Mouse (Mus musculus) hindbrain, embryonic 15.5 days (tissue): ENCODE data around the gene Akap13. TPM values are rescaled to one million over a fixed set of nuclear protein-coding genes. Genes with fewer than 3 reads are reported as not detected.

Source experiments
- ATAC-seq: fragments of 200-750 bp; cut with Nextera tagmentation; 2 replicates; pipeline ENCODE4 v1.8.0; 2017; ENCODE audit warnings: low read depth, moderate number of reproducible peaks, moderate TSS enrichment; ENCODE audit not compliant: low FRiP score
- H3K27ac ChIP-seq: fragments of 300-500 bp; sonication (generic); replicated peaks from 2 replicates; pipeline ENCODE4 v1.5.1; 2015; ENCODE audit warnings: mild to moderate bottlenecking, inconsistent platforms
- H3K27me3 ChIP-seq: fragments of 300-500 bp; sonication (generic); 2 replicates; pipeline ENCODE4 v1.6.1; 2015; ENCODE audit warnings: control low read depth, inconsistent platforms
- H3K36me3 ChIP-seq: fragments of 300-500 bp; sonication (generic); 2 replicates; pipeline ENCODE4 v1.6.1; 2015; ENCODE audit warnings: control low read depth, inconsistent platforms
- H3K4me1 ChIP-seq: fragments of 300-500 bp; sonication (generic); replicated peaks from 2 replicates; pipeline ENCODE4 v1.6.1; 2015; ENCODE audit warnings: control low read depth, inconsistent platforms
- H3K4me2 ChIP-seq: fragments of 300-500 bp; sonication (generic); 2 replicates; pipeline ENCODE4 v1.6.1; 2015; ENCODE audit warnings: moderate library complexity, mild to moderate bottlenecking, inconsistent platforms
- H3K4me3 ChIP-seq: fragments of 300-500 bp; sonication (generic); 2 replicates; pipeline ENCODE4 v1.5.1; 2015; ENCODE audit warnings: mild to moderate bottlenecking, inconsistent platforms
- H3K9ac ChIP-seq: fragments of 300-500 bp; sonication (generic); 2 replicates; pipeline ENCODE4 v1.6.1; 2015; ENCODE audit warnings: inconsistent platforms
- H3K9me3 ChIP-seq: fragments of 300-500 bp; sonication (generic); 2 replicates; pipeline ENCODE4 v1.6.1; 2016; ENCODE audit warnings: control low read depth, inconsistent platforms
- WGBS: fragments of 180-500 bp; shearing (Covaris S2); methylation state at CpG from one replicate; pipeline ENCODE4 v1.1.7; 2015; 5-methylcytosine and 5-hydroxymethylcytosine counted together
- polyA plus RNA-seq: library from polyadenylated mRNA; unstranded; fragments of >200 nt; fragmentation: Nextera tagmentation; extraction: Ambion mirVana; gene quantifications from 2 replicates; pipeline ENCODE4 v1.2.1, GENCODE M21; 2015

The Akap13 gene
- polyA plus RNA-seq, 1 experiment from 2014 or later: 15.3 TPM

GRCm38 (mm10) chr7:75682901-75683300 is 227.6 kb downstream of the Akap13 start:
- Histone ChIP-seq H3K9me3 (no peaks in the 10 kb centered on the region), H3K4me3 (no peak overlapping the region), H3K27me3 (no peaks in the 10 kb centered on the region), H3K4me1 (no peaks in the 10 kb centered on the region), H3K36me3 (no peaks in the 10 kb centered on the region), H3K9ac (no peak overlapping the region), H3K4me2 (no peak overlapping the region), H3K27ac (no peak overlapping the region)
- no peak for ATAC-seq
- WGBS: 98% methylated on average over 1 of the region's 1 CpGs

- Histone ChIP-seq H3K4me3 (no peak overlapping the region), H3K4me1 (no peaks in the 10 kb centered on the region), H3K9ac (no peak overlapping the region), H3K9me3 (no peaks in the 10 kb centered on the region), H3K36me3 (peaks cover 3% of the 10 kb centered on the region; the same call in 1 of the 2 replicates), H3K27ac (no peak overlapping the region), H3K27me3 (no peaks in the 10 kb centered on the region), H3K4me2 (no peak overlapping the region)
- ATAC-seq: no peak
- WGBS: 81% methylated on average over 6 of the region's 6 CpGs
Measured at GRCm38 (mm10) chr7:75683410-75683809, 228.1 kb downstream of the Akap13 start.

GRCm38 (mm10) chr7:75684976-75685375 is 229.6 kb downstream of the Akap13 start:
- ATAC-seq: no peak
- 78% methylated on average over 3 of the region's 3 CpGs for WGBS

GRCm38 (mm10) chr7:75686046-75686826 is 230.9 kb downstream of the Akap13 start:
- Histone ChIP-seq H3K36me3 (peaks cover 3% of the 10 kb centered on the region; the same call in 1 of the 2 replicates), H3K27me3 (no peaks in the 10 kb centered on the region), H3K9ac (no peak overlapping the region), H3K27ac (no peak overlapping the region), H3K4me1 (no peaks in the 10 kb centered on the region), H3K9me3 (no peaks in the 10 kb centered on the region), H3K4me3 (no peak overlapping the region), H3K4me2 (no peak overlapping the region)
- ATAC-seq: no peak
- WGBS: 92% methylated on average over 7 of the region's 7 CpGs

More at GRCm38 (mm10) chr7:75684976-75685375, 229.6 kb downstream of the Akap13 start:
- H3K27me3 ChIP-seq: no peaks in the 10 kb centered on the region
- no peak overlapping the region for H3K4me2 ChIP-seq
- peaks cover 3% of the 10 kb centered on the region; the same call in 1 of the 2 replicates for H3K36me3 ChIP-seq
- H3K27ac ChIP-seq: no peak overlapping the region
- H3K9me3 ChIP-seq: no peaks in the 10 kb centered on the region
- no peak overlapping the region for H3K4me3 ChIP-seq
- H3K9ac ChIP-seq: no peak overlapping the region
- no peaks in the 10 kb centered on the region for H3K4me1 ChIP-seq

GRCm38 (mm10) chr7:75686827-75687164 is 231.5 kb downstream of the Akap13 start:
- 94% methylated on average over 1 of the region's 1 CpGs for WGBS
- Histone ChIP-seq H3K36me3 (peaks cover 3% of the 10 kb centered on the region; the same call in 1 of the 2 replicates), H3K9ac (no peak overlapping the region), H3K4me2 (no peak overlapping the region), H3K9me3 (no peaks in the 10 kb centered on the region), H3K4me1 (no peaks in the 10 kb centered on the region), H3K27me3 (no peaks in the 10 kb centered on the region), H3K27ac (no peak overlapping the region), H3K4me3 (no peak overlapping the region)
- no peak for ATAC-seq

GRCm38 (mm10) chr7:75688144-75688543 is 232.8 kb downstream of the Akap13 start:
- H3K4me3 ChIP-seq: no peak overlapping the region
- H3K36me3 ChIP-seq: peaks cover 3% of the 10 kb centered on the region; the same call in 1 of the 2 replicates
- H3K27ac ChIP-seq: no peak overlapping the region
- no peak for ATAC-seq
- no peaks in the 10 kb centered on the region for H3K4me1 ChIP-seq
- no peak overlapping the region for H3K4me2 ChIP-seq
- H3K9ac ChIP-seq: no peak overlapping the region
- H3K9me3 ChIP-seq: no peaks in the 10 kb centered on the region
- WGBS: 87% methylated on average over 3 of the region's 3 CpGs
- no peaks in the 10 kb centered on the region for H3K27me3 ChIP-seq

GRCm38 (mm10) chr7:75694777-75695176 is 239.4 kb downstream of the Akap13 start:
- Histone ChIP-seq H3K9me3 (no peaks in the 10 kb centered on the region), H3K36me3 (no peaks in the 10 kb centered on the region), H3K9ac (no peak overlapping the region), H3K4me2 (no peak overlapping the region), H3K27ac (no peak overlapping the region), H3K4me1 (no peaks in the 10 kb centered on the region), H3K4me3 (no peak overlapping the region), H3K27me3 (no peaks in the 10 kb centered on the region)
- ATAC-seq: no peak
- 72% methylated on average over 5 of the region's 5 CpGs for WGBS

- Histone ChIP-seq H3K4me3 (no peak overlapping the region), H3K27ac (no peak overlapping the region), H3K9ac (no peak overlapping the region), H3K9me3 (no peaks in the 10 kb centered on the region), H3K4me1 (no peaks in the 10 kb centered on the region), H3K27me3 (no peaks in the 10 kb centered on the region), H3K4me2 (no peak overlapping the region), H3K36me3 (no peaks in the 10 kb centered on the region)
- 95% methylated on average over 5 of the region's 5 CpGs for WGBS
- ATAC-seq: no peak
Measured at GRCm38 (mm10) chr7:75699836-75700235, 244.5 kb downstream of the Akap13 start.

GRCm38 (mm10) chr7:75700771-75701345 is 245.5 kb downstream of the Akap13 start:
- no peaks in the 10 kb centered on the region for H3K4me1 ChIP-seq
- no peaks in the 10 kb centered on the region for H3K27me3 ChIP-seq
- no peak overlapping the region for H3K4me3 ChIP-seq
- H3K4me2 ChIP-seq: no peak overlapping the region
- no peak overlapping the region for H3K27ac ChIP-seq
- ATAC-seq: no peak
- H3K9ac ChIP-seq: no peak overlapping the region
- H3K9me3 ChIP-seq: no peaks in the 10 kb centered on the region
- no peaks in the 10 kb centered on the region for H3K36me3 ChIP-seq
- 89% methylated on average over 10 of the region's 10 CpGs for WGBS

GRCm38 (mm10) chr7:75701761-75702160 is 246.4 kb downstream of the Akap13 start:
- Histone ChIP-seq H3K27ac (no peak overlapping the region), H3K9me3 (no peaks in the 10 kb centered on the region), H3K4me2 (no peak overlapping the region), H3K4me1 (no peaks in the 10 kb centered on the region), H3K36me3 (no peaks in the 10 kb centered on the region), H3K27me3 (no peaks in the 10 kb centered on the region), H3K9ac (no peak overlapping the region), H3K4me3 (no peak overlapping the region)
- ATAC-seq: no peak
- WGBS: 83% methylated on average over 7 of the region's 7 CpGs

- Histone ChIP-seq H3K27me3 (no peaks in the 10 kb centered on the region), H3K36me3 (no peaks in the 10 kb centered on the region), H3K27ac (no peak overlapping the region), H3K4me3 (no peak overlapping the region), H3K9ac (no peak overlapping the region), H3K4me2 (no peak overlapping the region), H3K4me1 (no peaks in the 10 kb centered on the region), H3K9me3 (no peaks in the 10 kb centered on the region)
- no peak for ATAC-seq
- WGBS: 94% methylated on average over 3 of the region's 3 CpGs
Measured at GRCm38 (mm10) chr7:75702368-75702767, 247.0 kb downstream of the Akap13 start.

GRCm38 (mm10) chr7:75702966-75703645 is 247.8 kb downstream of the Akap13 start:
- Histone ChIP-seq H3K27me3 (no peaks in the 10 kb centered on the region), H3K4me3 (no peak overlapping the region), H3K9me3 (no peaks in the 10 kb centered on the region), H3K4me1 (no peaks in the 10 kb centered on the region), H3K4me2 (no peak overlapping the region), H3K36me3 (no peaks in the 10 kb centered on the region), H3K27ac (no peak overlapping the region), H3K9ac (no peak overlapping the region)
- WGBS: 84% methylated on average over 3 of the region's 3 CpGs
- no peak for ATAC-seq
